Mouse (Mus musculus) colon, adult 2 months (tissue): ENCODE data around the gene Gm20481. TPM values are rescaled to one million over a fixed set of nuclear protein-coding genes. Genes with fewer than 3 reads are reported as not detected.

Experiments used
- polyA plus RNA-seq: library from polyadenylated mRNA; depleted of rRNA; stranded (reverse); fragments of >200 nt; gene quantifications from 2 replicates; pipeline ENCODE4 v1.2.3, GENCODE M21; 2012; rRNA removed

Gene Gm20481
- polyA plus RNA-seq = not detected in 2 replicates

DNA sequence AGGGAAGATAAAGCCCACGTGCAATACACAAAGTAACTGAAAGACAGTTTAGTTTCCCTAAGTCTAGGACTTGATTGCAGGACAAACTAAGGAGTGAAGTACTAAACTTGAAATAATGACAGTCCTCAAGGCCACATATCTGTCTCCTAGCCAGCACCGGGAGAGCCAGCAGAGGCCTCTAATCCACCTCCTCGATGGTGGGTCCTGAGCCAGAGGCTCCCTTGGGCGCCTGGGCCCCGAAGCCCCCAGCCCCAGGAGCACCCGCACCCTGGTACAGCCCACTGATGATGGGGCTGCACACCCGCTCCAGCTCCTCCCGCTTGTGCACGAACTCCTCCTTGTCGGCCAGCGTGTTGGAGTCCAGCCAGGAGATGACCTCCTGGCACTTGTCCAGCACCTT, at the start of gene Gm20481:
Gene Gm20481 (plus strand): TSS at position 91 of the 400 bp plus-strand sequence.

DNA sequence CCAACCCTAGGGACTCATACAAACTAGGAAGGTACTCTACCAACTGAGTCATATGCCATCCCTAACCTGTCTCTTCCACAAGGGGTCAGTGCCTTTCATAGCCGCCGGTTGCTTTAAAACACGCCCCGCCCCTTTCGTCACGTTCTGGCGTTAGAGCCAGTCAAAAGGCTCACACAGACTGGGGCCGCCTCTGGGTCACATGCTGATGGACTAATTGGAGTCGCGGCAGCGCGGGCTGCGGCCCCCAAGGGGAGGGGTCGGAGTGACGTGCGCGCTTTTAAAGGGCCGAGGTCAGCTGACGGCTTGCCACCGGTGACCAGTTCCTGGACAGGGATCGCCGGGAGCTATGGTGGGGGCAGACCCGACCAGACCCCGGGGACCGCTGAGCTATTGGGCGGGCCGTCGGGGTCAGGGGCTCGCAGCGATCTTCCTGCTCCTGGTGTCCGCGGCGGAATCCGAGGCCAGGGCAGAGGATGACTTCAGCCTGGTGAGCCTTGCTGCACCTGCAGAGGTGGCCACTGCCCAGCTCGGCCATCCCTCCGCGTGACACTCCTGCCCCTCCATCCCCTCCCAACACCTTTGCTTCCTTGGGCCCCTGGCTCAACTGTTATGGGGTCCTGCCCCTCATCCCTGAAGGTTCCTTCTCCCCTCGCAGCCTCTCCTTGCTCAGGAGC, 38.5 kb upstream of the Gm20481 start, which contains the start of gene Neu1:
Gene Neu1 (plus strand): TSS at position 193 of the 674 bp plus-strand sequence.

DNA sequence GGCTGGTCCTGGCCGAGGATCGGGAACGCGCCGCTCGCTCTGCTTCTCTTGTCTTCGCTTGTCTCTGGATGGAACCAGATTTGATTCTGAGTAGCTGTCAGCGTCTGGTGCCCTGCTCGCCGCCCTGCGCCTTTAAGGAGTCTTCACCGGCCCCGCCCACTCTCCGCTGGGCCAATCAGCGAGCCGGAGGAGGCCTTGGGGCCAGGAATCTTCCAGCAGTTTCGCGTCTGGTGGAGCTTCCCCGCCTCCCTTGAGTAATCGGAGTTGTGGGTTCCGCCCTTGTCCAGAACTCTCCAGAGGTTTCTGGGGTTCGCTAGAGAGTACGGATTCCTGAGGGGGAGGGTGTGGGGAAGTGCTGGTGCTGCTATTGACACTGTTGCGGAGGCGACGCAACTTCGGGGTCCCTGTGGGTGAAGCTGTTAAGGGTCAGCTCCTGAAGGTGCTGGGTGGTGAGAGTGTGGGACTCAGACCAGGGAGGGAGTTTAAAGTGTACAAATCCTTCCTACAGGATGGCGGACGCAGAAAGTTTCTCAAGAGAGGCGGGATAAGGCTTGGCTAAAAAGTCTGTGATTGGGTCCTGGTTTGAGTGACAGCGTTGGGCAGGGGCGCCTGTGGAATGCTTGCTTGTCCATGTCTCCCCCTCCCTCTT, 10.5 kb upstream of the Gm20481 start, which contains the start of gene Hspa1b:
Gene Hspa1b (minus strand): TSS at position 109 of the 649 bp plus-strand sequence.

DNA sequence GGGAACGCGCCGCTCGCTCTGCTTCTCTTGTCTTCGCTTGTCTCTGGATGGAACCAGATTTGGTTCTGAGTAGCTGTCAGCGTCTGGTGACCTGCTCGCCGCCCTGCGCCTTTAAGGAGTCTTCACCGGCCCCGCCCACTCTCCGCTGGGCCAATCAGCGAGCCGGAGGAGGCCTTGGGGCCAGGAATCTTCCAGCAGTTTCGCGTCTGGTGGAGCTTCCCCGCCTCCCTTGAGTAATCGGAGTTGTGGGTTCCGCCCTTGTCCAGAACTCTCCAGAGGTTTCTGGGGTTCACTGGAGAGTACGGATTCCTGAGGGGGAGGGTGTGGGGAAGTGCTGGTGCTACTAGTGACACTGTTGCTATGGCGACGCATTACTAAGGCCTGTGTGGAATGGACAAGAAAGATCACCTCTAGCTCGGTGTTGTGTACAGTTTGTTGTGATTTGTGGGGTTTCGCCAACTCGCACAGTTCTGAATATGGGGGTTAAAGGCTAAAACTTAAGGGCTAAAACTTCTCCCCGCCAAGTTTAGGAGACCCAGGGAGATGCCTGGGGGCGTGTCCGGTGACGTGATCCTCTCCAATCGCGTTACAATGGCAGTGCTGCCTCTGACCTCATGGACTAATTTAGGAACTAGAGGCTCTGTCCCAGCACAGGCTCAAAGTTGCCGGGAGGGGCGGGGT, 2.5 kb downstream of the Gm20481 start, which contains the start of the genes Hspa1a and Hspa1l:
Gene Hspa1a (minus strand): TSS at position 88 of the 681 bp plus-strand sequence.
Gene Hspa1l (plus strand): TSS at position 635 of the 681 bp plus-strand sequence.

DNA sequence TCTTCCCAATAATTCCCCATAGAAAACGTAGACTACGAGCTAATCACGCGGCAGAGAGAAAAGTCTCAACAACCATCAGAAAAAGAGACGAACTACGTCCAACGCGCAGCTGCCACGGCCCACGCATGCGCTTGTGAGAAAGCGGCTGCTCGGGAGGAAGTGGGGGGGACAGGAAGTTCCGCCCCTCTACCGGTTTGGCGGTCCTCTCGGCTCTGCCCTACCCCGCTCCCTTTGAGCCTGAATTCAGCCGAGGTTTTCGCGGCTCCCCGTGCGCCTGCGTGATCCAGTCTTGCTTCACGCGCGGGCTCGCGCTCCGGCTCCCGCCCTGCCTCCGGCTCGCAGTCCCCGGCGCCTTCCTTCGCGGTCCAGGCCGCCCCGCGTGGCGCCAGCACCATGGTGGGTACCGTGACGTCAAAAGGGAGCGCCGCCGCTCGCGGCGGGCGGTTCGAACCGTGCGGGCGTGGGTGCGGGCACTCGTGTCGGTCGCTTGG, 12.0 kb downstream of the Gm20481 start, which contains the start of gene Lsm2:
Gene Lsm2 (plus strand): TSS at position 173 of the 491 bp plus-strand sequence.

DNA sequence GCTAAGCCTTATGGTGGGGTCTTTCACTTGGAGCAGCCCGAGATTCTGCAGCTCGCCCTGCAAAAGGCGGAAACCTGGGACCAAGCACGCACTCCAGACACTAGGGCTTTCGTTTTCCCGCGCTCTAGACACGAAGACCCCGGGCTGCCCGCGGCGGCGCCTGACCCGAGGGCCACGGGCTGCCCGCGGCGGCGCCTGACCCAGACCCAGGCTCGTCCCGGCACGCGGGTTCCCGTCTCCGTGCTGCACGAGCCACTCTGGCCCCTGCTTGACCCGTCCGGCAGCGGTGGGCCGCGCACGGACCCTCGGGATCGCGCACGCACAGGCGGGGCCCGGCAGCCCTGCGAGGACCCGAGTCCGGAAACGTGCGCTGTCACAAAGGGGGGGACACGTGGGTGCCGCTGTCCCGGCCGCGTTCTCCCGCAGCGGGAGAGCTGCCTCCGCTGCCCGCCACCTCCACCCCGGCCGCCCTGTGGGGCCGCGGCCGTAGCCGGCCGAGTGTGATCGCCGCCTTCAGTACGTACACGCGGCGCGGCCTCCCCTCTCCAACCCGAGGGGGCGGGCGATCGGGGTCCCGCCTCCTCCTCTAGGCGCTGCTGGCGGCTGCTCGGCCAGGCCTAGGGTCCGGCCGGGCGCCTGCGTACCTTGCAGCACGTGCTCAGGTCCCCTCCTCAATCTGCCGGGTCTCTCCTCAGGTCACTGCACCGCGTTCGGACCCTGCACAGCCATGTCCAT, 31.2 kb downstream of the Gm20481 start, which contains the start of gene Vars:
Gene Vars (plus strand): TSS at position 271 of the 735 bp plus-strand sequence.

DNA sequence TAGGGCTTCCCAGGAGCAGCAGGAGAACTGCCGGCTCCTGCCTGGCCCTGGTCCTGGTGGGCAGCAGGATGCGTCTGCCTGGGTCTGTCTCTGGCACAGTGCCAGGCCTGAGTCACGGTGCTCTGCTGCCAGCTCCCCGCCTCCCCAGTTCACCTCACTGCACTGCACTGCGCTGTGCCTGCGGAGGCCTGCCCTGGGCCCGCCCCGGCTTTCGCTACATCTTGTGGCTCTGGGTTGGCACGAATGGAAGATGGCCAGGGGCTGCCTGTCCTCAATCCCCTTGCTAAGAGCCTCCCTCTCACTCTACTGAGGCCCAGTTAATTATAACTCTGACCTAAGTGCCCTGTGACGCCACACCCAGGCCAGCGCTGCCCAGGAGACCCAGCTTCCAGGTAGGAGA, 46.7 kb downstream of the Gm20481 start, which contains the start of gene Vwa7:
Gene Vwa7 (plus strand): TSS at position 204 of the 400 bp plus-strand sequence.

Other genes starting within 250 kb of the Gm20481 start
- 24.3 and 25.4 TPM in 2 replicates for gene C4b, start 226.0 kb upstream of the Gm20481 start, polyA plus RNA-seq
- gene Cyp21a1, start 165.4 kb upstream of the Gm20481 start, polyA plus RNA-seq = not detected in 2 replicates
- gene Stk19, start 133.0 kb upstream of the Gm20481 start, polyA plus RNA-seq = 50.0 and 62.6 TPM in 2 replicates
- 65.2 and 67.7 TPM in 2 replicates for gene Dxo, start 132.9 kb upstream of the Gm20481 start, polyA plus RNA-seq
- 94.8 and 130 TPM in 2 replicates for gene Skiv2l, start 119.7 kb upstream of the Gm20481 start, polyA plus RNA-seq
- gene Nelfe, start 119.5 kb upstream of the Gm20481 start, polyA plus RNA-seq = 22.3 and 23.8 TPM in 2 replicates
- 28.6 and 30.9 TPM in 2 replicates for gene Cfb, start 107.4 kb upstream of the Gm20481 start, polyA plus RNA-seq
- 7.3 and 7.9 TPM in 2 replicates for gene Zbtb12, start 90.4 kb upstream of the Gm20481 start, polyA plus RNA-seq
- gene Gm20547, start 87.9 kb upstream of the Gm20481 start, polyA plus RNA-seq = not detected in 2 replicates
- 4.2 and 4.7 TPM in 2 replicates for gene C2, start 71.6 kb upstream of the Gm20481 start, polyA plus RNA-seq
- 317 and 331 TPM in 2 replicates for gene Ehmt2, start 71.4 kb upstream of the Gm20481 start, polyA plus RNA-seq
- gene Slc44a4, start 55.4 kb upstream of the Gm20481 start, polyA plus RNA-seq = 338 and 452 TPM in 2 replicates
- 197 and 259 TPM in 2 replicates for gene Neu1, start 38.7 kb upstream of the Gm20481 start, polyA plus RNA-seq
- gene Hspa1b, start 10.7 kb upstream of the Gm20481 start, polyA plus RNA-seq = 77.4 and 78.5 TPM in 2 replicates
- gene Hspa1a, start 2.2 kb downstream of the Gm20481 start, polyA plus RNA-seq = 40.8 and 41.4 TPM in 2 replicates
- 0.30 and 0.82 TPM in 2 replicates for gene Hspa1l, start 2.8 kb downstream of the Gm20481 start, polyA plus RNA-seq
- gene Lsm2, start 11.9 kb downstream of the Gm20481 start, polyA plus RNA-seq = 57.6 and 64.6 TPM in 2 replicates
- gene Vars, start 31.1 kb downstream of the Gm20481 start, polyA plus RNA-seq = 196 and 213 TPM in 2 replicates
- gene Vwa7, start 46.7 kb downstream of the Gm20481 start, polyA plus RNA-seq = 0.73 and 0.83 TPM in 2 replicates
- 1.0 and 2.3 TPM in 2 replicates for gene Sapcd1, start 58.1 kb downstream of the Gm20481 start, polyA plus RNA-seq
- gene Msh5, start 76.8 kb downstream of the Gm20481 start, polyA plus RNA-seq = 4.0 and 6.0 TPM in 2 replicates
- 209 and 215 TPM in 2 replicates for gene Clic1, start 80.1 kb downstream of the Gm20481 start, polyA plus RNA-seq
- gene Ddah2, start 89.1 kb downstream of the Gm20481 start, polyA plus RNA-seq = 32.5 and 33.0 TPM in 2 replicates
- 5.6 and 10.4 TPM in 2 replicates for gene Ly6g6c, start 95.5 kb downstream of the Gm20481 start, polyA plus RNA-seq
- gene Mpig6b, start 96.3 kb downstream of the Gm20481 start, polyA plus RNA-seq = 0.82 and 1.0 TPM in 2 replicates
- 77.8 and 86.1 TPM in 2 replicates for gene Ly6g6e, start 107.0 kb downstream of the Gm20481 start, polyA plus RNA-seq
- 19.4 and 23.3 TPM in 2 replicates for gene Ly6g6d, start 108.2 kb downstream of the Gm20481 start, polyA plus RNA-seq
- gene Ly6g6f, start 115.7 kb downstream of the Gm20481 start, polyA plus RNA-seq = 2.1 and 2.8 TPM in 2 replicates
- 238 and 254 TPM in 2 replicates for gene Abhd16a, start 119.4 kb downstream of the Gm20481 start, polyA plus RNA-seq
- gene Ly6g5c, start 138.4 kb downstream of the Gm20481 start, polyA plus RNA-seq = not detected in 2 replicates
- gene Ly6g5b, start 145.5 kb downstream of the Gm20481 start, polyA plus RNA-seq = 0.72 and 0.86 TPM in 2 replicates
- 23.3 and 25.0 TPM in 2 replicates for gene Gpank1, start 151.5 kb downstream of the Gm20481 start, polyA plus RNA-seq
- 262 and 295 TPM in 2 replicates for gene Csnk2b, start 152.1 kb downstream of the Gm20481 start, polyA plus RNA-seq
- gene D17H6S53E, start 156.5 kb downstream of the Gm20481 start, polyA plus RNA-seq = 16.7 and 18.2 TPM in 2 replicates
- gene Apom, start 162.1 kb downstream of the Gm20481 start, polyA plus RNA-seq = 0.12 and 0.19 TPM in 2 replicates
- gene Bag6, start 165.3 kb downstream of the Gm20481 start, polyA plus RNA-seq = 221 and 228 TPM in 2 replicates
- 341 and 379 TPM in 2 replicates for gene Prrc2a, start 195.0 kb downstream of the Gm20481 start, polyA plus RNA-seq
- 1.6 and 2.5 TPM in 2 replicates for gene Aif1, start 206.2 kb downstream of the Gm20481 start, polyA plus RNA-seq
- 8.1 and 10.4 TPM in 2 replicates for gene Lst1, start 218.5 kb downstream of the Gm20481 start, polyA plus RNA-seq
- gene Ltb, start 224.5 kb downstream of the Gm20481 start, polyA plus RNA-seq = 20.1 and 22.9 TPM in 2 replicates
- gene Tnf, start 232.1 kb downstream of the Gm20481 start, polyA plus RNA-seq = 1.3 TPM in 2 replicates
- gene Lta, start 235.4 kb downstream of the Gm20481 start, polyA plus RNA-seq = 1.4 and 1.8 TPM in 2 replicates